Mouse (Mus musculus): Measurements from ENCODE around the gene Psip1.

DNA sequence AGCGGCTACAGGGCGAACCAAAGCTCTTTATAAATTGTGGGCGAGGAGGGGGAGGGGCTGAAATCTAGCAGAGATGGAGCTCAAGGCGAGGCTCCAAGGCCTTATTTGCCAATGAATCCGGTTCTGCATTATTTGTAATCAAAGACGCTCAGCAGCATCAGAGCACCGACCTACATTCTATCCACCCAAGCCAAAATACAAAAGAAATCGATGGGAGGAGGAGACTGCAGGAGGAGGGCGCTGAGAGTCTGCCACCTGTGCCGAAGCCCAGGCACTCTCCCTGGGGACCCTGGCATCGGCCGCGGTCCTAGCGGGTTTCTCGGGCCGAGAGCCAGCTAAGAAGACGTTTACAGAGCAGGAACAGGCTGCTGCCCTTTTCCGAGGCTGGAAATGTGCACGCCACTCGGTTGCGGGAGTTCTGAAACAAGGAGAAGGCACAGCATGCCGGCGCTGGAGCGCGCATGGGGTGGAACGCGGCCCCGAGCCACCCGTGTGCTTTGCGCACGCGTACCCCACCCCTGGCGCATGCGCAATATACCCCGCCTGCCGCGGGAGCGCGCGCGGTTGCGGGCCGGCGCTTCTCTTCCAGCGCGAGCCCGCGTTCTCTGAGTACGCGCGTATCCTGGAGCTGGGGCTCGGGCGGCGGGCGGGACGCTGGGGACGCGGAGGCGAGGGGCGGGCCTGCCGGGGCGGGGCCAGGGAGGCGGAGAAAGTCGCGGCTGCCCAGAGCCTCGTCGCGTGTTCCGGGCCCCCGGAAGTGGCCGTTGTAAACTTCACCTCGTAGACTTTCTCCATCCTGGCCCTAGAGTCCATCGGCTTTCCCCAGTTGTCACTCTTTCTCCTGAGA, 38.8 kb upstream of the Psip1 start, which contains the start of gene Ccdc171:
- TF ChIP-seq CTCF (IDR thresholded peaks at IDR 0.05; ENCODE audit: extremely low read depth, insufficient read length, insufficient replicate concordance, low read depth, low read length) (no peak), POLR2A (IDR thresholded peaks at IDR 0.05; ENCODE audit: low read depth, low read length) (peak; percentile 52)

Measured in small intestine, adult 2 months (tissue).